Mouse (Mus musculus) left cerebral cortex, postnatal 25 days (tissue): ENCODE data around the gene Cd19. TPM values are rescaled to one million over a fixed set of nuclear protein-coding genes. Genes with fewer than 3 reads are reported as not detected.
"Not testable (repeated sequence)": the region's sequence is repeated elsewhere in the genome, so short reads cannot be mapped to it uniquely, and the experiment has no call there.

Experiments
- DNase-seq, 2 experiments: peaks; one replicate each; pipeline ENCODE4 v3.0.0; 2022; ENCODE audit warnings: low spot score in 2 of 2, mixed read lengths in 1 of 2
- intact Hi-C: fragments of 180-260 bp; cut with DNase I; formaldehyde crosslinking; loops from one replicate; pipeline ENCODE4 v1.15.1; 2025
- total RNA-seq, 2 experiments: library from RNA; stranded (reverse); gene quantifications; 2 replicates each; pipeline ENCODE4 v1.2.3; 2021

Gene Cd19
- total RNA-seq, 2 experiments from 2014 or later: not detected

DNA sequence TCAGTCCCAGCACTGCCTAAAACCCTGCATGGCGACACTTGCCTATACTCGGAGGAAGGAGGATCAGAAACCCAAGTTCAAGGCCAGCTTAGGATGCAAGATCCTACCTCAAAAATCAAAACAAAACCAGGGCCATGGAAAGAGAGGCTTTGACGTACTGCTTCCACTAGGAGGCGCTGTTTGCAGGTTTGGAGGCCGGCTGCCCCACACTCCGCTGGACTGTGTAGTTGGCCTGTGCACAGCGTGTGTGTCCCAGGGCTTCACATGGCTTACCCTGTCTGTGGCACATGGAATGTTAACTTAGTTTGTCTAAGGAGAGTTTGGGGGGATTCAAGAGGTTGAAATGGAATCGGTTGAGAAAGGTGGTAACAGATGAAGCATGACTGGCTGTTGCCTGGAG, 22.2 kb upstream of the Cd19 start:
- intact Hi-C loops: no loop called here

DNA sequence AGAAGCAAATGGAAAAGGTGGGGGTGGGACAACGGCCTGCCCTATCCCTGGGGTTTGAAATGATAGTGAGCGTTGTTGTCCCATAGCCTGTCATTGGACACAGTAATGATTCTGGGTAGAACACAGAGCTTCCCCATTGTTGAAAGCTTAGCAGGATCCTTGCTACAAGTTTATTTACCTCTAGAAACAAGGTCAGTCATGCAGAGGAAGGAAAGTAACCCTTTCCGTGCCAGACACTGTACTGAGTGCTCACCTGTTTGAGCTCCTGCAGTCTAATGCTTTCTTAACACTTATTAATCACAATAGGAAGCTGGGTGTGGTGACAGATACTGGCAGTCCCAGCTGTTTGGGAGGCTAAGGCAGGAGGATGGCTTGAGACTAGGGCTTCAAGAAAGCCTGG, 21.1 kb upstream of the Cd19 start:
- intact Hi-C loops: no loop called here
- no peak for DNase-seq

More for the DNA sequence above, 22.2 kb upstream of the Cd19 start:
- peak in 1 of 2 experiments; percentile 10 for DNase-seq

DNA sequence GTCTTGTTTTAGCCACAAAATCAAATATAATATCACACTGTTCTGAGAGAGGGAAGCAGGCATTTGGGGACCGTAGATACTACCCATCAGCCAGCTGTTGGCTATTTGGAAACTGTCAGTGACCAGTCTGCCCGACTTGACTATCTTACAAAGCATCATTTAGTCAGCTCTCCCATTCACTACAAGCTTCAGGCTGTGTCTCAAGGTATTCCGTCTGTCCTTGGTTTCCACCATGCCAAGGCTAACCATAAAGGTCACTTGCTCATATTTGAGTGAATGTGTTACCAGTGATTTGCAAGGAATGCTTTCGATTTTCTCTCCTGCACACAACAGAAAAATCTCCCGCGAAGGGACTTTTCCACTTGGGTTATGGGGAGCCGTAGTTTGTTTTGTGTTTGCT, 20.0 kb upstream of the Cd19 start:
- intact Hi-C loops: no loop called here
- no peak for DNase-seq

DNA sequence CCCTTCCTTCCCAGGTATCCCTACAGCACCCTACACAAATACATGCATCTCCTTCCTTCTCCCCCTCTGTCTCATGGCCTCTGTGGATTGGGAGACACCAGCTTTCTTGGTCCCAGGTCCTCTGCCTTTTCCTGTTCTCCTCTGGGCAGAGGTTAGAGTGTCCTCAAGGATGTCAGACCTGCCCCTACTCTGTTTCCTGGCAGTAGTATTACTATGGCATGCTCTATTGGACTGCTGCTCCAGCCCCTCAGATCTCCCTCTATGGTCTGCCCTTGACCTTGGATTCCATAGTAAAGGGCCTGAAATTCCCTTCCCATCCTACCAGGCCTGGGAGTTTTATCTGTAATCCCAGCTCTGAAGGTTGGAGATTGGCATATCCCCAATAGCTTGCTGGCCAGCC, 15.5 kb upstream of the Cd19 start:
- DNase-seq: no peak
- intact Hi-C loops: no loop called here

DNA sequence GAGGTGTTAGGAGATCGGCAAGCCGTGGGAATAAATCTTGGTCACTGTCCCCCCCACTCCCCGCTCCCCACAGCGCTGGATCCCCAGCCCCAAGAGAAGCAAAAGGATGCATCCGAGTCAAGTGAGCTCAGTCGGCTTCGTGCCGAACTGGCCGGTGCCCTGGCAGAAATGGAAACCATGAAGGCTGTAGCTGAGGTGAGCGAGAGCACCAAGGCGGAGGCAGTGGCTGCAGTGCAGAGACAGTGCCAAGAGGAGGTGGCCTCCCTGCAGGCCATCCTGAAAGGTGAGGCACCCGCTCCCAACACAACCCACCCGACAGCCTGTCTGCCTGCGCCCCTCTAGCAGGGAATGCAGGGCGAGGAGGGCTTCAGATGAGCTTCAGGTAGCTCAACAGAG, 14.8 kb upstream of the Cd19 start:
- intact Hi-C loops: loop anchor here (2.0 kb wide), 1 partner anchor 45 kb away; the partner anchor contains the start of gene Sh2b1
- DNase-seq: no peak

DNA sequence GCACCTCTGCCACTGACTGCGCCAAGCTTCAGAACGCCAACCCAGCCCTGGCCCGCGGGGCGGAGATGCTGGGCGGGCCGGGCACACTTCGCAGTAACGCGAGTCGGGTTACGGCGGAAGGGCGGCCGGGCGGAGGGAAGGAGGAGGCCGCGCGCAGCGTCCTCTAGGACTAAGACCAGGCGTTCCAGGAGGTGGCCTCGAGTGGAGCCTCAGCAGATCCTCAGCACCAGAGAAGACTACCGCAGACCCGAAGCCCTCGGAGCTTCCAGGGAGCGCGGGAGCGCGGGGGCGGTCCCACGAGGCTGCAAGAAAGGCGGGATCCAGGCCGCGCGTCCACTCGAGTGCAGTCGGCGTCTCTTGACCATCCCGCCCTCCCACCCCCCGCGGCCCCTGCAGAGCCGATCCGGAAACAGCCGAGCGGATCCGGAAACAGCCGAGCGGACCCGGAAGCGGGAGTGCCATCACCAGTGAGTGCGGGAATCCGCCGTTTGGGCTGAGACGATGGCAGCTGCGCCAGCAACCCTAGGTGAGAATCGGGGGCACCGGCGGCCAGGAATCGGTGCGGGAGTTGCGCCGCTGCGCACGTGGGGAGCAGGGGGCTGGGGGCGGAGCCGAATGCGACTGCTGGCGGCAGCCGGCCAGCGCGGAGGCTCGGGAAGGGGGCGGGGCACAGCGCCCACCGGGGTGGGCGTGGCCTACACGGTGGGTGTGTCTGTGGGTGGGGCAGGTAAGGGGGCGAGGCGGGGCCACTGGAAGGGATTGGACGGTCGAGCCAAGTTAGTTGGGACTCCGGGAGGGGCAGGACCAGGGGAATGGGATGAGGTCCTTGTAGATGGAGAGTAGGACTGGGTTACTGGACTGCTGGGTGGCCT, 14.2 kb upstream of the Cd19 start, which contains the start of gene Rabep2:
Rabep2 (plus strand) TSS at position 129 of the 872 bp plus-strand sequence.
- DNase-seq: peak; percentile 94
- intact Hi-C loops: loop anchor here (2.0 kb wide), 1 partner anchor 46 kb away; the partner anchor contains the start of gene Sh2b1

DNA sequence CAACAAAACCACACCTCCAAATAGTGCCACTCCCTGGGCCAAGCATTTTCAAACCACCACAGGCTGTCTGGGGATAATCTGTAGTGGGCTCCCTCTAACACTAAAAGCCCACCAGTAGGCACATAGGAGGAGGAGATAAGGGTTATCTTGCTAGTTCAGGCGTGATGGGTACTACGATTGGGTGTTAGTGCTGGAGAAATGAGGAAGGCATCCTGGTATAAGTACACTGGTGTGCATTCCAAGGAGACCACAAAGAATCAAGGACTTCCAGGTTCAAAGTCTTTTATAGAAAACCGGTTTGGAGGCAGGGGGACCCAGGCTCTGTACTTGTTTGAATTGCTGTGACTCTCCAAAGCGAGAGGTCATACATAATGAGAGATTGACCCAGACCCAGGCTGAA, 13.5 kb upstream of the Cd19 start:
- DNase-seq: no peak
- intact Hi-C loops: loop anchor here (2.0 kb wide), 1 partner anchor 47 kb away; the partner anchor contains the start of gene Sh2b1

DNA sequence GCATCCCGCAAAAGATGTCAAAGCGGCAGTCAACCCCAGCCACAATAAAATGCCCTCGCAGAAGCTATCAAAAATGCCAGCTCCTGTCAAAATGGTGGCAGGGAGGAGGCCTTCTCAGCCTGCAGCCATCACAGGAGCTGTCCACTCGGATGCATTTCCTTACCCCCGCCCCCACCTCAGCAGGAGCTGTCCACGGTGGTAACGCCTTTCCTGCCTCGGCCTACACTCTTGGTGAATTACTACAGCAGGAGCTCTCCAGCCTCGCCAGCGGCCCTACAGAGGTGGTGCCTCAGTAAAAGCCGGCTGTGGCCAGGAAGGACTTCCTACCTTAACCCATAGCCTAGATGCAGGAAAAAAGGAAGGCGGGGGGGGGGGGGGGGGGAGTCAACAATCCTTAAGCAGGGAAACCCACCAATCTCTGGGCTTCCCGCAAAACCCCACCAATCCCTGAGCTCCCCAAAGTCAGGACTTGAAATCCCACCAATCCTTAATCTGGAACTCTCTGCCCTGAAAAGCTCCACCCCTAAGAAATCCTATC, 12.7 kb upstream of the Cd19 start:
- intact Hi-C loops: no loop called here
- DNase-seq: no peak

DNA sequence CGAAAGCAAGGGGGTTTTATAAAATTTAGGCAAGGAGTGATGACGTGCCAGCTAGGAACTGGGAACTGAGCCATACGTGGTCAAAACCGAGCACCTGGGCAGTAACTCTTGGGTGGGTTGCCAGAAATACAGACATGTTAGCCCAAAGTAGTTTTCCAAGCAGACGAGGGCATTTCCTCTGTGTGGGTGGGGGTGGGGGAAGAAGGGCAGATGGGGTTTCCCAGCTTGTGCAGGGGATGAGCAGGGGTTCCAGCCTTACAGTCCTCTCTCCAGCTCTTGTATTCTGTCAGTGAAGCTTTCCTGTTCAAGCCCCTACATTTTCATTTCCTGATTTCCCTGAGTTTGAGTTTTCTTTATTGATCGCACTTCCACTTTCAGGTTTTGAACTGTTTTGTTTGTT, 9.5 kb upstream of the Cd19 start:
- intact Hi-C loops: no loop called here
- no peak for DNase-seq

DNA sequence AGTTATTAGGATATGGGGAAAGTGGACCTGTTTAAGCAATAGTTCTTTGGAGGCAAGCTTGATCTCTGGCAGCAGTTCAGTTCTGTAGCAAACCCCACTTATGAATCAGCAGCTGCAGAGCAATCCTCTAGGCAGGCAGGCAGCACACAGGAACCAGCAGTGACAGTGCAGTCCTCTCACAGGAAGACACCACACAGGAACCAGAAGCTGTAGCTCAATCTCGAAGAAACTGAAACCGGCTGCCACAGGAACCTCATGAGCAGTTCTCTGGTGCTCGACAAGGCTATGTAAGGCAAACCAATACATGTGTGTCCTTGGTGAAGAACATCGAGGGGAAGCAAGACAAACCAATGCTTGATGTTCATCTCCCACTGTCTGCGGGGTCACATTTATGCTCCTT, 7.1 kb upstream of the Cd19 start:
- intact Hi-C loops: no loop called here
- DNase-seq: no peak

DNA sequence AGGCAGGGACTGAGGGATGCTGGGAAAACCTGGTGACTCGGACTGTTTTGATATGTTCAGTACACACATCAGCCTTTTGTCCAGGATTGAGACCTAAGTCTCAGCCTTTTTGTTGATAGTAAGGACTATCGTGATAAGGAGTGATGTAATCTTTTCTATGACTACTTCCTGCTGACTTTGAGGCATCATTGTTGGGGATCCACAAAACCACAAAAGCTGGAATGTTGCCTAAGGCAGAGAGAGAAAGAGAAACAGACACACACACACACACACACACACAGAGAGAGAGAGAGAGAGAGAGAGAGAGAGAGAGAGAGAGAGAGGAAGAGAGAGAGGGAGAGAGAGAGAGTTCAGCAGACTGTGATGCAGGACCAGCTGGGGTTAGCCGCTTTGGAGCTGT, 3.8 kb upstream of the Cd19 start:
- no peak for DNase-seq
- intact Hi-C loops: no loop called here

DNA sequence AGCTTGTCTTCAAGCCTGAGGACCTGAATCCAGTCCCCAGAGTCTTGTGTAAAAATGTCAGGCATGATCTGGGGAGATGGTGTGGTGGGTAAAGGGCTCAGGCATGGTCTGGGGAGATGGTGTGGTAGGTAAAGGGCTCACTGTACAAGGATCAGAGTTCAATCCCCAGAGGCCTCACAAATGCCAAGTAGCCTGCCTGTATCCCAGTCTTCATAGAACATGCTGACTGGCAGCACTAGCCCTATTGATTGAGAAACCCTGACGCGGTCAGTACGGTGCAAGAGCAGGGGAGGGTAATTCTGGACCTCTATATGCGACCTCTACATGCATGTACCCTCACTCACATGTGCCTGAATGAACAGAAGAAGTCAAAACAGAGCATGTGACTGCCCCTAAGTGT, 2.9 kb upstream of the Cd19 start:
- no peak for DNase-seq
- intact Hi-C loops: no loop called here

DNA sequence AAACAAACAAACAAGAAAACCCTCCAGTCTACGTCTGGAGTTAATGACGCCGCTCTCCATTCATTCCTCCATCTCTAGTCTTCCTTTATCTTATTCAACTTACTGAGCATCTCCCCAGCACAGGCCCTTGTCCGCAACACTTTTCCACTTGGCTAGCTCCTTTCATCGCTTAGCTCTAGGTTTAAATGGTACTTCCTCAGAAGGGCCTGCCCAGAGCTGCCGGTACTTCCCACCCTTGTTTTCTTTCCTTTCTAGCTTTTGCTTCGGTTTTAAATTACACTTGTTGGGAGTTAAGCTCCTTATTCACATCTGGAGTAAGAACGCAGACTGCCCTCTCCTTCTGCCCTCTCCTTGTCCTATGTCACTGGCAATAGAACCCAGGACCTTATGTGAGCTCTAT, 2.4 kb upstream of the Cd19 start:
- DNase-seq: no peak
- intact Hi-C loops: no loop called here

DNA sequence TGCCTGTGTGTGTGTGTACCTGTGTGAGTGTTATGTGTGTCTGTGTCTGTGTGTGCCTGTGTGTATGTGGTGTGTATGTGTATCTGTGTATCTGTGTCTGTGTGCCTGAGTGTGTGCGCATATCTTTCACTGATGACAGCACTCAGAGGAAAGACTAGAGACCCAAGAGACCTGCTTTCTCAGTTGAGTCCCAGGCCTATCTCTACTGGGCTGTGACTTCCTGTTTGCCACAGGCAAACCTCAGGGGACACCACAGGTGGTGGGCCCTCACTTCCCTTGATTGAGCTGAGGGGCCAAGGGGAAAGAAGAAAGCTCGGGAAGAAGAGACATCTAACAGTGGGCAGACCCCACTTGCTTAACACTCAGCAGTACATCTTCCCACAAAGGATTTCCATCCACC, 1.9 kb upstream of the Cd19 start:
- intact Hi-C loops: no loop called here
- DNase-seq: no peak

DNA sequence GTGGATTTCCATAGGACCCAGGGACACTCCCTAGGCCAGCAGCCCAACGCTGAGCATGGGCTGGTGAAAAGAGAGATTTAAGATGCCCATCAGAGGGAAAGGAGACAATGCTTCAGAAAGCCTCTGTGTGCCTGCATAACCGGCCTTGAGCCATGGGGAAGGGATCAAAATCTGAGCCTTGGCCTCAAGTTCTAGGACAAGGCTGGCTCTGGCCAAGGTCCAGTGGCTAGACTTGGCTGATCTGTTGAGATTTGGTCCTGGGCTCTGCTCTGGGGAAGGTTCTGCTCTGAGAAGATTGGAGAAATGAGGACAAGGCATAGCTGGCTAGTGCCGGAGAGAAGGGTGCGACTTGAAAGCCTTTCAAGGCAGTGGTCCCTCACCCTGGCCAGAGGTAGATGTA, 3.6 kb downstream of the Cd19 start:
- DNase-seq: no peak
- intact Hi-C loops: no loop called here

DNA sequence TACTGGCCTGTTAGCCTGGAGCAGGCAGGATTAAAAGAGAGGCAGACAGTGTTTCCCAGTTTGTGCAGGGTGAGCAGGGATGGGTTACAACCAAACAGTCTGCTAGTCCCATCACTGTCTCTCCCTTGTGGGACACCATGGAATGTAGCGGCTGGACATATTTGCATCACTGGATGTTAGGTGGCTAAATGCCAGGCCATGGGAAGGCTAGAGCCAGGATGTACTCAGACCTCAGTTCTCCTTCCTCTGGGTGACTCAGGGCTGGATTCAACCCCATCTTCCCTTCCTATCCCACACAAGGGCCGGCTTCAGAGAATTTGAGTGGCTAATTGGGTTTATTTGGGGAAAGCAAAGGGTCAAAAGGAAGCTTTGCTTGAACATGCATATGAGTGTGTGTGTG, 6.0 kb downstream of the Cd19 start:
- no peak for DNase-seq
- intact Hi-C loops: no loop called here

DNA sequence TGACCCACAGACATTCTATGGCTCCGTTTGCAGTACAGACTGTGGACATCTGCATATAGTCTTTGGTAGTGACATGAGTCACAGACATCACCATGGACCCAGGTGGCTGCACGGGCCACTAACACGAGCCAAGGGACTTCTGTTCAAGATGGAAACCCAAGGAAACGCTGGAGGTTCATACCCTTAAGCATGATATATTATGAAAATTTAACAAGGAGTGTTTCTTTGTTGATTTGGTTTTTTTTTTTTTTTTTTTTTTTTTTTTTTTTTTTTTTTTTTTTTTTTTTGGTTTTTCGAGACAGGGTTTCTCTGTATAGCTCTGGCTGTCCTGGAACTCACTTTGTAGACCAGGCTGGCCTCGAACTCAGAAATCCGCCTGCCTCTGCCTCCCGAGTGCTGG, 12.2 kb downstream of the Cd19 start:
- intact Hi-C loops, DNase-seq: not testable (repeated sequence)

DNA sequence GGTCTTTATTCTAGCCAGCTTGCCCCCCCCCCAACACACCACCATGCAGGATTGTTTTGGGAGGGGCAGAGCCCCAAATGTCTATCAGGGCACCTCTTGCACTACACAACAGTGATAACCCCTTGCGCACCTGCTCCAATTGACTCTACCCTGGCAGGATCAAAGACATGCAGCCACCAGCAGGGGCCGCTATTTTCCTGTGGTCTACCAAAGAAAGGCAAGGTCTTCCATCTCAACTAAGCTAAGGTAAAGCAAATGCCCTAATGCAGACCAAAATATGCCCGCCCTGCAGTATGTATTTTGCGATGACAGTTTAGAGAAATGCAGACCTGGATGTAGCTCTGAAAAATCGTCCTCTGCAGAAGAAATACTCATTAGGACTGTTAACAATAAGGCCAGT, 15.1 kb downstream of the Cd19 start:
- intact Hi-C loops: loop anchor here (1.0 to 5.0 kb wide), 2 partner anchors 73 to 129 kb away; no protein-coding TSS in a partner anchor
- peak; percentile 68 to 76 for DNase-seq

DNA sequence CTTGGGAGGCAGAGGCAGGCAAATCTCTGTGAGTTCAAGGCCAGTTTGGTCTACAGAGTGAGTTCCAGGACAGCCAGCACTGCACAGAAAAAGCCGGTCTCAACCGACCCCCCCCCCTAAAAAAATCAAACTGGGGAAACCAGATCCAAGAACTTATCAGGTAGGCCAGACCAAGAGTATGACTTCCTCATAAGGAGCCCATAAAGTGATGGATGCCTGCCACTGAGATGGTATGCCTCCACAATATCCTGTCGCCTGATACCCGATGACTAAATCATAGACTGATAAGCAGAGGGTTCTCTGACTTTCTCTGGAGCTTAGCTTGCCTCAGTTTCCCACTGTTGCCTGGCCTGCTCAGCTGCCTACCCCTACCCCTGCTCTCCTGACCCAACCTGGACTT, 16.9 kb downstream of the Cd19 start:
- intact Hi-C loops: loop anchor here (5.0 kb wide), 1 partner anchor 74 kb away; no protein-coding TSS in a partner anchor
- DNase-seq: no peak

DNA sequence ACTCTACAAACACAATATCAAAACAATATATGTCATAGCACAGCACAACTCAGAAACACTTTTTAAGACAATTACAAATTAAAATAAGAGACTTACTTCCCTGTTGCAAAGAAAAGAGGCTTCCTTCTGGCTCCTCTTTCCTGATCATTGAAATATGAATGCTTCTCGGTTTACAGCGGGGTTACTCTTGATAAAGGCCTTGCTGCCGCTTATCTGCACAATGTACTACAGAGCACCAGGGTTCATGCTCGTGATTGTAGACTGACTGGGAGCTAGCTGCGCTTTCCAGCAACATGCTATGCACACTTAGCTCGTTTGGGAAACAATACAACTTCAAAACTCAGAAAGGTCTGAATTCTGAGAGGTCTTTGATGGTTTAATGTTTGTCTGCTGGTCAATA, 17.5 kb downstream of the Cd19 start:
- DNase-seq: no peak
- intact Hi-C loops: loop anchor here (5.0 kb wide), 1 partner anchor 75 kb away; no protein-coding TSS in a partner anchor
